Mouse (Mus musculus) CH12.LX (cell line): Measurements from ENCODE around the gene Gfod2.
A peak's percentile ranks its signal among the peaks of the same experiment; 100 is the strongest.

Experiments used
- CTCF ChIP-seq, 2 experiments: IDR thresholded peaks in 1 of 2; conservative IDR thresholded peaks in 1 of 2; 2 replicates each; pipeline ENCODE4 v1.5.1; 2011 to 2012; ENCODE audit warnings: low read depth in 2 of 2, low read length in 2 of 2, improper control_type of control experiment in 1 of 2, inconsistent platforms in 1 of 2, mild to moderate bottlenecking in 1 of 2, moderate library complexity in 1 of 2
- E2F4 ChIP-seq: IDR thresholded peaks from 2 replicates; pipeline ENCODE4 v1.6.1; 2011; ENCODE audit warnings: low read depth, low read length, improper control_type of control experiment; ENCODE audit not compliant: insufficient replicate concordance
- GABPA ChIP-seq: IDR thresholded peaks from 2 replicates; pipeline ENCODE4 v1.6.1; 2012; ENCODE audit warnings: low read depth, low read length, improper control_type of control experiment, inconsistent platforms; ENCODE audit not compliant: insufficient replicate concordance
- NRF1 ChIP-seq: IDR thresholded peaks from 2 replicates; pipeline ENCODE4 v1.6.1; 2014; ENCODE audit warnings: low read depth, mild to moderate bottlenecking, inconsistent platforms, low read length, improper control_type of control experiment, moderate library complexity
- POLR2A ChIP-seq: IDR thresholded peaks from 2 replicates; pipeline ENCODE4 v1.6.1; 2011; ENCODE audit warnings: low read depth, mild to moderate bottlenecking, improper control_type of control experiment, low read length
- SIN3A ChIP-seq: IDR thresholded peaks from 2 replicates; pipeline ENCODE4 v1.6.1; 2012; ENCODE audit warnings: low read length, improper control_type of control experiment, inconsistent platforms

GRCm38 (mm10) chr8:105714139-105714538 lies 44.3 kb downstream of the Gfod2 start:
- TF ChIP-seq CTCF (conservative IDR thresholded peaks at IDR 0.05 in 1 of 2, IDR thresholded peaks at IDR 0.05 in 1 of 2; ENCODE audit: low read depth in 2 of 2, low read length in 2 of 2) (peak; percentile 79 to 94), POLR2A (no peak), E2F4 (no peak), NRF1 (0 out of 2 replicates have a peak, but pooled peaks have one; percentile 12), SIN3A (no peak), GABPA (no peak)
